Mouse (Mus musculus) testis, adult 2 months (tissue): ENCODE results near the gene Olfr318.

Experiments used
- CTCF ChIP-seq: fragments of 200-500 bp; IDR thresholded peaks from 2 replicates; pipeline ENCODE4 v1.5.1; 2012; ENCODE audit warnings: low read depth, mild to moderate bottlenecking, inconsistent platforms, low read length, moderate library complexity; ENCODE audit not compliant: control insufficient read depth, insufficient read depth, insufficient replicate concordance
- POLR2A ChIP-seq: fragments of 200-500 bp; IDR thresholded peaks from 2 replicates; pipeline ENCODE4 v1.6.1; 2012; ENCODE audit warnings: low read depth, mild to moderate bottlenecking, inconsistent platforms, low read length, moderate library complexity; ENCODE audit not compliant: control insufficient read depth

GRCm38 (mm10) chr11:58709086-58709485, 14.7 kb downstream of the Olfr318 start:
- no peak for TF ChIP-seq CTCF
- no peak for TF ChIP-seq POLR2A
